Mouse (Mus musculus) testis, adult 2 months (tissue): Measurements from ENCODE around the gene Stk38. TPM values are rescaled to one million over a fixed set of nuclear protein-coding genes. Genes with fewer than 3 reads are reported as not detected.
"Not testable (repeated sequence)": the region's sequence is repeated elsewhere in the genome, so short reads cannot be mapped to it uniquely, and the experiment has no call there.

Source experiments
- H3K27ac ChIP-seq: fragments of 200-500 bp; 2 replicates; pipeline ENCODE4 v1.5.1; 2012; ENCODE audit warnings: low read depth, low read length; ENCODE audit not compliant: control insufficient read depth, insufficient read depth
- H3K27me3 ChIP-seq: fragments of 200-500 bp; 2 replicates; pipeline ENCODE4 v1.6.1; 2012; ENCODE audit warnings: mild to moderate bottlenecking, low read length, moderate library complexity; ENCODE audit not compliant: control insufficient read depth, insufficient read depth
- H3K36me3 ChIP-seq: fragments of 200-500 bp; 2 replicates; pipeline ENCODE4 v1.6.1; 2012; ENCODE audit warnings: mild to moderate bottlenecking, low read length; ENCODE audit not compliant: control insufficient read depth, insufficient read depth
- H3K4me1 ChIP-seq: fragments of 200-500 bp; 2 replicates; pipeline ENCODE4 v1.6.1; 2012; ENCODE audit warnings: low read length; ENCODE audit not compliant: control insufficient read depth, insufficient read depth
- H3K4me3 ChIP-seq: fragments of 200-500 bp; 2 replicates; pipeline ENCODE4 v1.5.1; 2012; ENCODE audit warnings: low read depth, mild to moderate bottlenecking, low read length, moderate library complexity, mixed read lengths; ENCODE audit not compliant: control insufficient read depth
- CTCF ChIP-seq: fragments of 200-500 bp; IDR thresholded peaks from 2 replicates; pipeline ENCODE4 v1.5.1; 2012; ENCODE audit warnings: low read depth, mild to moderate bottlenecking, inconsistent platforms, low read length, moderate library complexity; ENCODE audit not compliant: control insufficient read depth, insufficient read depth, insufficient replicate concordance
- POLR2A ChIP-seq: fragments of 200-500 bp; IDR thresholded peaks from 2 replicates; pipeline ENCODE4 v1.6.1; 2012; ENCODE audit warnings: low read depth, mild to moderate bottlenecking, inconsistent platforms, low read length, moderate library complexity; ENCODE audit not compliant: control insufficient read depth
- polyA plus RNA-seq: library from polyadenylated mRNA; depleted of rRNA; stranded (reverse); fragments of >200 nt; gene quantifications from 2 replicates; pipeline ENCODE4 v1.2.3, GENCODE M21; 2012

Stk38 gene
- polyA plus RNA-seq, 1 experiment: 43.7 TPM

- Histone ChIP-seq H3K27me3 (no peaks in the 10 kb centered on the region), H3K4me3 (no peak overlapping the region), H3K36me3 (no peaks in the 10 kb centered on the region), H3K27ac (no peak overlapping the region), H3K4me1 (peaks cover 2% of the 10 kb centered on the region)
- no peak for TF ChIP-seq CTCF
- TF ChIP-seq POLR2A: no peak
These were observed 38.1 kb upstream of the Stk38 start for GRCm38 (mm10) chr17:29045741-29046530.

GRCm38 (mm10) chr17:29044925-29045319, 37.1 kb upstream of the Stk38 start:
- no peak overlapping the region for H3K4me3 ChIP-seq
- no peak overlapping the region for H3K27ac ChIP-seq
- no peaks in the 10 kb centered on the region for H3K36me3 ChIP-seq
- H3K27me3 ChIP-seq: no peaks in the 10 kb centered on the region
- TF ChIP-seq POLR2A: no peak
- H3K4me1 ChIP-seq: peaks cover 2% of the 10 kb centered on the region

- Histone ChIP-seq H3K4me3 (no peak overlapping the region), H3K4me1 (peaks cover 2% of the 10 kb centered on the region), H3K27me3 (no peaks in the 10 kb centered on the region), H3K36me3 (peaks cover 3% of the 10 kb centered on the region; the same call in 1 of the 2 replicates), H3K27ac (no peak overlapping the region)
- no peak for TF ChIP-seq CTCF
- no peak for TF ChIP-seq POLR2A
These were observed 36.5 kb upstream of the Stk38 start for GRCm38 (mm10) chr17:29044146-29044924.

- Histone ChIP-seq H3K36me3 (peaks cover 3% of the 10 kb centered on the region; the same call in 1 of the 2 replicates), H3K4me1 (no peaks in the 10 kb centered on the region; the same call in 1 of the 2 replicates), H3K27ac (no peak overlapping the region), H3K4me3 (no peak overlapping the region), H3K27me3 (no peaks in the 10 kb centered on the region)
- TF ChIP-seq CTCF: no peak
- TF ChIP-seq POLR2A: no peak
These were observed 35.8 kb upstream of the Stk38 start for GRCm38 (mm10) chr17:29043583-29043982.

- Histone ChIP-seq H3K4me3 (no peak overlapping the region), H3K4me1 (no peaks in the 10 kb centered on the region; the same call in 1 of the 2 replicates), H3K27me3 (no peaks in the 10 kb centered on the region), H3K36me3 (peaks cover 3% of the 10 kb centered on the region; the same call in 1 of the 2 replicates), H3K27ac (no peak overlapping the region)
- TF ChIP-seq POLR2A (no peak), CTCF (no peak)
These were observed 34.8 kb upstream of the Stk38 start for GRCm38 (mm10) chr17:29042569-29042968.

- not testable (repeated sequence) for H3K4me1 ChIP-seq, H3K27ac ChIP-seq, H3K36me3 ChIP-seq, H3K27me3 ChIP-seq, H3K4me3 ChIP-seq
These were observed 33.8 kb upstream of the Stk38 start for GRCm38 (mm10) chr17:29041632-29042031.

GRCm38 (mm10) chr17:29039351-29039750, 31.6 kb upstream of the Stk38 start:
- peaks cover 8% of the 10 kb centered on the region for H3K36me3 ChIP-seq
- H3K4me3 ChIP-seq: no peak overlapping the region
- no peaks in the 10 kb centered on the region for H3K4me1 ChIP-seq
- H3K27me3 ChIP-seq: no peaks in the 10 kb centered on the region
- TF ChIP-seq CTCF (no peak), POLR2A (no peak)
- H3K27ac ChIP-seq: no peak overlapping the region
